Mouse (Mus musculus): ENCODE measurements around the gene Mertk.
A peak's percentile ranks its signal among the peaks of the same experiment; 100 is the strongest.

GRCm38 (mm10) chr2:128698693-128699181, at the start of gene Mertk:
- TF ChIP-seq EP300 (IDR thresholded peaks at IDR 0.05) = 0 out of 2 replicates have a peak, but pooled peaks have one; percentile 32
- TF ChIP-seq CTCF (IDR thresholded peaks at IDR 0.05) = no peak
